Mouse (Mus musculus): ENCODE data around the gene Slc39a8. TPM values are rescaled to one million over a fixed set of nuclear protein-coding genes. Genes with fewer than 3 reads are reported as not detected.

Slc39a8 gene
- total RNA-seq, 2 experiments from 2014 or later, result 1.3 to 1.5 TPM

DNA sequence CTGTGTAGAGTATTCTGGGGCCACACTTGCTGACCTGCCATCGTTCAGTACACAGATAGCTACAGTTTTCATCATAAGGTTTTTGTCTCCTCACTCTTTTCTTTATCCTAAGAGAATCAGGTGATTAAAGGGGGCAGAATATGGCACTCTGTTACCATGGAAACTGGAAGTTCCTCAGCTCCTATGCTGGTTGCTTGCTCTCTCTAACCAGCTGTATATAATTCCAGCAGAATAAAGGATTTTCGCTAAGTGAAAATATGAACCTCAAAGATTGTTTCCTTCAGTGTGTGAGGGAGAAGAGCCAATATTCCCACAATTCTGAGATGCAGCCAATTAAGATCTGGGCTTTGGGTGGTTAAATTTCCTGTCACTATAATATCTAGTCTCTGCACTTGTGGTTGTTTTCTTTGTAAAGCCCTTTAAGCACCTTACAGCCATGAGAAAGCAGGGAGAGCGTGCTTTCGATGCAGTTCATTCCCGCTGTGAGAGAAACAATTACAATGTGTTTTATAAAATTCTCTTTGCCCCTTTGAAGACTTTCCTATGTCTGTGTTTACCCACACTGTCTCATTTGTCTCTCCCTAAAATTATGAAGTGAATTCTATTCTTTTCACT is 93.6 kb downstream of the Slc39a8 start:
- no peak for DNase-seq

DNA sequence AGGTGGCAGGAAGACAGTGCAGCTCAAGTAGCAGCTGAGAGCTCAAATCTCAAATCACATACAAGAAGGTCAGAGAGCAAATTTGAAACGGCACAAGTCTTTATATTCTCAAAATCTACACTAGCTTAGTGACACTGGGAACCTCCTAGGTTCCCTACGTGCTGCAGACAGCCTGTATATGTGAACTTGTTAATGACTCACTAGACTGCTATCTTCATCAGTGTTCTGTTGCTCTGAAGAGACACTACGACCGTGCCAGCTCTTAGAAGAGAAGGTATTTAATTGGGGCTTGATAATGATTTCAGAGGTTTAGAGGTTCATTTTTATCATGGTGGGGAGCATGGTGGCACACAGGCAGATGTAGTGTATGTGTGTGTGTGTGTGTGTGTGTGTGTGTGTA is 94.2 kb downstream of the Slc39a8 start:
- no peak for DNase-seq

DNA sequence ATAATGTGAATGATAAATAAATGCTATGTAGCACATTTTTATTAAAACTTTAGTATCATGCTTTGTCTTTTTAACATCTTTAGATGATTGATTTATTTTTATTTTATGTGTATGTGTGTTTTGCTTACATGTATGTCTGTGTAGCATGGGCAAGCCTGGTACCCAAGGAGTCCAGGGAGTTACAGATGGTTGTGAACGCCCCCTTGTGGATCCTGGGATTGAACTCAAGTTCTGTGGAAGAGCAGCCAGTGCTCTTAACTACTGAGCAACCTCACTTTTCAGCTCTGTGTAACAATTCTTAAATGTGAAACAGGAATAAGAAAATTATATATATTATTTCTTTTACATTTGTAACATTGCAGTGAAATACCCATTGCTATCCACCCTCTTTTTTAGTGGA is 101.7 kb downstream of the Slc39a8 start:
- no peak for DNase-seq

DNA sequence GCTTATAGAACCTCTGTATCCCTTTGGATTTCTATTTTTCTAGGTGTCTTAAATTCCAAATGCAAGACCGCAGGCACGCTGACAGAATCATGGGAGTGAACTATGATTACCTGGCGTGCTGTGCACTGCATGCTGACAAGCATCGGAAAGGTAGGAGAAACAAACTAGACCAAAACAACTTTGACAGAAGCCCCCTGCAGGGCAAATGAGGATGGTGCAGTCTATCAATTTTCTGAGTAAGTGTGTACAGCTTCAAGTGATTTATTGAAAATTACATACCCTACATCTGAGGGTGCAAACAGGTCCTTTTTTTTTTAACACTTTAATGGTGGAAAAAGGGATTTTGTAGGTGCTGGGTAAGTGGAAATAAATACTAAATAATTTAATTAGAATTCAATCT is 103.1 kb downstream of the Slc39a8 start:
- DNase-seq, result no peak

DNA sequence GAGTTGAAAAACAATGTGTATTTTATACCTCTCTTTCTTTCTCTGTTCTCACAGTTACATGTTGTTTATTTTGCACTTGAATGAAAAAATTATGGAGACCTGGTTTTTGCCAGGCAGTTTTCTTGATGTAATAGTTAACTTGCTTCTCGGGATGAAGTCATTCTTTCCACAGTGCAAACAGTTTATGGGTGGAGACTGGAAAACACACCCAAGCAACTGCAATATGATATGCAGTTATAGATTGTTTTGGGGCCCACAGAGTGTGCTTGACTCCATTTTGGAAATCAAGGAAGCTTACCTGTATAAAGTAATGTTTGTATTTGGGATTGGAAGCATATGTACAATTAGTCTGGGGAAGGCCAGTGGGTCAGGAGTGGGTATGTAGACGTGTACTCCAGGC is 112.4 kb downstream of the Slc39a8 start:
- DNase-seq, result no peak

Other genes with a start within 250 kb of the Slc39a8 start
- gene Nfkb1, start 133.7 kb upstream of the Slc39a8 start, total RNA-seq (2021), result 10 to 100 TPM; 23.5 to 28.7 TPM